Mouse (Mus musculus): ENCODE results near the gene Specc1l. TPM values are rescaled to one million over a fixed set of nuclear protein-coding genes. Genes with fewer than 3 reads are reported as not detected.
"Not testable (repeated sequence)": the region's sequence is repeated elsewhere in the genome, so short reads cannot be mapped to it uniquely, and the experiment has no call there.

Specc1l gene
- polyA plus RNA-seq, 2 experiments from 2014 or later: 12.0 to 19.5 TPM

GRCm38 (mm10) chr10:75316908-75317761, 105.3 kb downstream of the Specc1l start:
- peak; percentile 42 for ATAC-seq

GRCm38 (mm10) chr10:75318206-75318605, 106.3 kb downstream of the Specc1l start:
- no peak for ATAC-seq

GRCm38 (mm10) chr10:75320321-75320720, 108.4 kb downstream of the Specc1l start:
- peak; percentile 79 for ATAC-seq

GRCm38 (mm10) chr10:75322966-75323365, 111.1 kb downstream of the Specc1l start:
- ATAC-seq: no peak

- no peak for ATAC-seq
These were observed 112.1 kb downstream of the Specc1l start for GRCm38 (mm10) chr10:75323986-75324385.

- no peak for ATAC-seq
These were observed 112.5 kb downstream of the Specc1l start for GRCm38 (mm10) chr10:75324391-75324790.

- ATAC-seq: no peak
These were observed 113.9 kb downstream of the Specc1l start for GRCm38 (mm10) chr10:75325821-75326220.

GRCm38 (mm10) chr10:75326553-75326952, 114.7 kb downstream of the Specc1l start:
- peak; percentile 90 for ATAC-seq

- ATAC-seq: no peak
These were observed 115.2 kb downstream of the Specc1l start for GRCm38 (mm10) chr10:75327081-75327480.

- ATAC-seq: no peak
These were observed 116.4 kb downstream of the Specc1l start for GRCm38 (mm10) chr10:75328201-75328704.

- ATAC-seq: no peak
These were observed 120.4 kb downstream of the Specc1l start for GRCm38 (mm10) chr10:75332268-75332667.

- ATAC-seq: no peak
These were observed 121.4 kb downstream of the Specc1l start for GRCm38 (mm10) chr10:75333176-75333776.

- ATAC-seq: no peak
These were observed 122.3 kb downstream of the Specc1l start for GRCm38 (mm10) chr10:75334175-75334574.

- no peak for ATAC-seq
These were observed 123.2 kb downstream of the Specc1l start for GRCm38 (mm10) chr10:75335075-75335474.

GRCm38 (mm10) chr10:75337231-75337630, 125.4 kb downstream of the Specc1l start:
- no peak for ATAC-seq

GRCm38 (mm10) chr10:75338852-75339251, 127.0 kb downstream of the Specc1l start:
- no peak for ATAC-seq

GRCm38 (mm10) chr10:75339377-75339776, 127.5 kb downstream of the Specc1l start:
- no peak for ATAC-seq

GRCm38 (mm10) chr10:75341936-75342335, 130.1 kb downstream of the Specc1l start:
- no peak for ATAC-seq

- ATAC-seq: not testable (repeated sequence)
These were observed 132.7 kb downstream of the Specc1l start for GRCm38 (mm10) chr10:75344563-75344962.

GRCm38 (mm10) chr10:75345265-75345664, 133.4 kb downstream of the Specc1l start:
- no peak for ATAC-seq

GRCm38 (mm10) chr10:75350564-75350963, 138.7 kb downstream of the Specc1l start:
- no peak for ATAC-seq

GRCm38 (mm10) chr10:75352541-75352940, 140.7 kb downstream of the Specc1l start:
- ATAC-seq: no peak

GRCm38 (mm10) chr10:75353838-75354241, 142.0 kb downstream of the Specc1l start:
- ATAC-seq: peak; percentile 97

- no peak for ATAC-seq
These were observed 143.5 kb downstream of the Specc1l start for GRCm38 (mm10) chr10:75355341-75355740.

Data from CD4-positive, CD25-positive, alpha-beta regulatory T cell, adult 4 months (primary cell).